Mouse (Mus musculus): ENCODE results near the gene Lin7a.

DNA sequence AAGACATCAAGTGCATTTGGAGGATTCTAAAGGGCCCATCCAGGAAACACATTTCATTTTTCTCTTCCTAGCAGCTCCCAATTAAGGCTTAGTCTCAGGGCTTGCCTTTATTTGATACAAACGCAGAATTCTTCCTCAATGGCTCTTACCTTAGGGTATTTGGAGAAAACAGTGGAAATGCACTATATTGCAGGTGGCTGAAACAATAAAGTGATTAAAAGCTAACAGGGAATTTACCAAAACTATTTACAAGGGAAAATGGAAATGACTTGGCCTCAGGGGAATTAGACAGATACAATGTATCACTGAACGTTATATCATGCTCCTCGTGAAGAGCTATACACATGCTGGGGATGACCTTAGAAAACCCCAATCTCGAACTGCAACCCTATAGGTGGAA lies 35.3 kb upstream of the Lin7a start:
- TF ChIP-seq GATA1 (IDR thresholded peaks at IDR 0.05; ENCODE audit: low read length): no peak
- TF ChIP-seq TAL1 (IDR thresholded peaks at IDR 0.05; ENCODE audit: low read length): no peak

Data from erythroblast, embryonic 14.5 days (primary cell).